Mouse (Mus musculus): ENCODE measurements at regions not wholly inside any gene's neighbourhood (a gene's known extent, or its start where the extent isn't known, plus 50 kb on each side); places are given as distances from the start of the nearest gene placed in this dataset.

DNA sequence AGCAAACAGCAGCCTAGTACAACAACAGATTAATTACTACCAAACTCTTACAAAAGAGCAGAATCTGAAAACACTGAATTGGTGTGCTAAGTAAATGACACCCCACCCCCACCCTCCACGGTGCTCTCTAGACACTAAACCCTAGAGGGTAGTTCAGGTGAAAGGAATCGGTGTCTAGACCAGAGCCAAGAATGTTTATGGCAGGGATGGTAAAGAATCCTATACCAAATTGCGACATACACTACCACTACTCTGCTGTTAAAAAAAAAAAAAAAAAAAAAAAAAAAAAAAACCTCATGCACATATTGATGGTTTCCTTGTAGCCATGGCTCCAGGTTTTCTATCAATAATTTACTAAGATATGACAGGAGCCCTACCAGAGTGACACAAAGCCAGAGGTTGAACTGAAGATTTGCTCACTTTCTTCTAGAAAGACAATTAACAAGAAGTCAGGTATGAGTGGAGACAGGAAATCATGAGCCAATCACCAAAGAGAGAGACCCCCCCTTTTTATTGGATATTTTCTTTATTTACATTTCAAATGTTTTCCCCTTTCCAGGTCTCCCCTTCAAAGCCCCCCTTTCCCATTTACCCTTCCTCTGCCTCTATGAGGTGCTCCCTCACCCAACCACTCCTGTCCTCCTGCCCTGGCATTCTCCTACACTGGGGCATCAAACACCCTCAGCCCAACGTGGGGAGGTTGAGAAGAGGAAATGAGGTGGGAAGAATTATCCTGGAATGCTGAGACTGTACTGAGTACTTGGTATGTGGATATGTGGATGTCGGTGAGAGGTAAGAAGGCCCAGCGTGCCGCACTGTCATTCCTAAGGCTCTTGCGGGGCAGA lies 87.6 kb upstream of the Cerkl start:
- intact Hi-C loops (cut with DNase I) = no loop called here
- DNase-seq (ENCODE audit: extremely low spot score in 1 of 2, low spot score in 2 of 2) = no peak

DNA sequence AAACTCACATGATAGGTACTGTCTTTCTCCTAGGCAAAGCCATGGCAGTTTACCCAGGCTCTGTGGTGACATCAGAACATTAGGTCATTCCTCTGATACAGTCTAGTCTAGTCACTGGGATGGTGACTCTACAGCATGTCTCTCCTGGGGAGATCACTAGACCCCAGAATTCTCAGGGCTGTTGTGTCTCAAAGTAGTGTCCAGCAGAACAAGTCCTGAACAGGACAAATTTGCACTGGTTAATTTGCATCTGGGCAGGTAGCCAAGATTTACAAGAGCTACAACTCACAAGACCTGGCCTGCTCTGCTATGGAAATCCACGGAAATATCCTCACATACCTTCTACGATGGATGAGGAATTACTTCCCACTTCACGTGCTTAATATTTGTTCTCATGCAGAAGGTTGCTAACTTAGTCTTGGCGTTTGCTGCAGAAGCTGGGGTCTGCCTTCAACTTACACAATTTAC lies 88.2 kb upstream of the Cerkl start:
- intact Hi-C loops (cut with DNase I) = no loop called here
- DNase-seq (ENCODE audit: extremely low spot score in 1 of 2, low spot score in 2 of 2) = no peak

DNA sequence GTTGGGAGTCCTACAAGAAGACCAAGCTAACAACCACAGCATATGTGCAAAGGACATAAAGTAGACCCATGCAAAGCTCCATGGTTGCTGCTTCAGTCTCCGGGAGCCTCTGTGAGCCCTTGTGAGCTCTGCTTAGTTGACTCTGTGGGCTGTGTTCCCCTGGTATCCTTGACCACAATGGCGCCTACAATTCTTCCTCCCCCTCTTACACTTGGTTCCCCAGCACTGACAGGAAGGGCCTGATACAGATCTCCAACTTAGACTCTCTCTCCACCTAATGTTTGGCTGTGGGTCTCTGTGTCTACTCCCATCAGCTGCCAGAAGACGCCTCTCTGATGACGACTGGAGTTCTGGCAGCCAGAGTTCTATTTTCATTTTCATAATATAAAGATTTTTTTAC lies 88.9 kb upstream of the Itprid2 start:
- intact Hi-C loops (cut with DNase I) = no loop called here
- no peak for DNase-seq (ENCODE audit: extremely low spot score in 1 of 2, low spot score in 2 of 2)

DNA sequence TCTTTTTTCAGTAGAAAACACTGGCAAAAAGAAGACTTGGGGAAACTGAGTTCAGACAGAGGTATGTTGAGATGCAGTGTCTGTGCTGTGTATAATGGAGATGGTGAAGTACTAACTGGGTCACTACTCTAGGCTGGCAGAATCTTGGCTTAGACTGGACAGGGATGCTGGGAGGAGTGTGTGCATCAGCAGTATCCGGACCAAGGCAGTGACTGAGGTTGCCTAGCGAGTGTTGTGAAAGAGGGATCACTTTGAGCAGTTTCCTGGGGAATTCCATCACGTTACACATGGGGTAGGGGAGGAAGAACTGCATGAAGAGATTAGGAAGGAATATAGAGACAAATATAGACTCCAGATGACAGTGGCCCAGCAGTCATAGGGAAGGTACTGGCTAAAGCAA lies 87.9 kb upstream of the Itprid2 start:
- intact Hi-C loops (cut with DNase I) = no loop called here
- no peak for DNase-seq (ENCODE audit: extremely low spot score in 1 of 2, low spot score in 2 of 2)

DNA sequence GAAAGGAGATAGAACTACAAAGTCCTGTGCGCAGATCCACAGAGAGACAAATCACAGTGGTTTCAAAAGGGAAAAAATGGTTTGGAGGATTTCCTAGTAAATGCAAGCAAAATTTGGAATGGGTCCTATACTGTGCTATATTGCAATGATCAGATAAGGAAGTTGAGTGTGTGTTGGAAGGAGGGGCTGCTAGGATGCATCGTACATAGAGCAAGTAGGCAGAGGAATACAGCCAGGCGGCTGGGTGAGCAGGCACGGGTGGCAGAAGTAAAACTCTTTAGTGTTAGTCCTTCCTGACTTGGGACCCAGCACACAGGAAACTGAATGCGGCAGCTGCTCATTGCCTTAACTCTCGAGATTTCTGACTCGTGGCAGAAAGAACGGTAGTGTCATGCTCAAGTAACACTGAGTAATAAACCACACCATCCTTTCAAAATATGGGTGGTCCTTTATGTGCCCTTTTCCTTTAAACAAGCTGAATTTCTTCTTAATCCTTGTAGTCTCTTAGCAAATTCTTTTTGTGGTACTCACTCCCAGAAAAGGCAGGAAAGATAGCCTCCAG lies 87.0 kb upstream of the Itprid2 start:
- no peak for DNase-seq (ENCODE audit: extremely low spot score in 1 of 2, low spot score in 2 of 2)
- intact Hi-C loops (cut with DNase I) = no loop called here

DNA sequence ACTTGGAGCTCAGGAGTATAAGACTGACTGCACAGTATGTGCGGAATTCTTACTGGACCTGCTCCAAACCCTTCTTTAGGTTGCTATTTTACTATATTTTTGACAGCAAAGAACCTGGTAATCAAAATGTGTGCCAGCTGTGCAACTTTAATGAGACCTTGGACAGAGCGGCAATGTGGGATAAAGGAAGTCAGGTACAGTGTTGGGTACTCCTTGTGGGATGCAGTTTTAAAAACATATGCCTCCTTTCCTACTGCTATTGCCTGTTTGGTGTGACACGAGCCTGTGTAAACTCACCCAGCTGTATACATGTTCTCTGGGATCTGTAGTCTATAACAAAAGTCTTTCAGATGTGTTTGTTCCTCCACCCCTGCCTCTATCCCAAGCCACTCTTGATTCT lies 85.4 kb upstream of the Itprid2 start:
- intact Hi-C loops (cut with DNase I) = no loop called here
- DNase-seq (ENCODE audit: extremely low spot score in 1 of 2, low spot score in 2 of 2) = no peak

DNA sequence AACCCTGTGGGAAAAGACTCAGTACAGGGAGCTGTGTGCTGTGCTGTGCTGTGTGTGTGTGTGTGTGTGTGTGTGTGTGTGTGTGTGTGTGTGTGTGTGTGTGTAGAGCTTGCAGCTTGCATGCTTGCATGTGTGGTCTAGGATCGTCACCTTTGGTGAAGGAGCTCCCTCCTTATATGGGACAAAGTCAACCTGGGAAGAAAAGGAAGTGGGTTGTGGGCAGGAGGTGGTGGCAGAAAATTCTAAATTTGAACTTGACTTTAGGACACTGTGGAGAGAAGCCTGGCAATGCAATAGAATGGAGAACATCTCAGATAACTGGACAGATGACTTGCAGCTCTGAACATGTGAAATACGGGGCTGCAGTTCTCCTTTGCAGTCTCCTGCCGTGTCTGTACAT lies 84.7 kb upstream of the Itprid2 start:
- no peak for DNase-seq (ENCODE audit: extremely low spot score in 1 of 2, low spot score in 2 of 2)
- intact Hi-C loops (cut with DNase I) = no loop called here

DNA sequence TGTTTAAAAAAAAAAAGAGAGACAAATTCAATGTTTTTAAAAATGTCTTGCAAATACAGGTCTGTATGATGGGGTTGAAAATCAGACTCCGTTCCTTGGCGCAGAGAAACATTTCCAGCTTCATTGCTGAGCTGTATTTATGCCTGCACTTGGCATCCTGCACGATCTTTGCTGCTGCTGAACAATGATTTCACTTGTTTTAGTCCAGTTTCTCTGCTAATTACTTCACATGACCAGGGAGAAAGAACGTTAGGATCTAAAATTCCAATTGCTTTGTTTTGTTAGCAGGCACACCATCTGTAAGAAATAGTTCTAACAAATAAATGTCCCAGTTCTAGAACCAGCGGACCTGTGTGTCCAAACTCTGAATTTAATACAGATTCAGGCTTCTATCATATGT lies 82.7 kb upstream of the Itprid2 start:
- intact Hi-C loops (cut with DNase I) = no loop called here
- DNase-seq (ENCODE audit: extremely low spot score in 1 of 2, low spot score in 2 of 2) = no peak

DNA sequence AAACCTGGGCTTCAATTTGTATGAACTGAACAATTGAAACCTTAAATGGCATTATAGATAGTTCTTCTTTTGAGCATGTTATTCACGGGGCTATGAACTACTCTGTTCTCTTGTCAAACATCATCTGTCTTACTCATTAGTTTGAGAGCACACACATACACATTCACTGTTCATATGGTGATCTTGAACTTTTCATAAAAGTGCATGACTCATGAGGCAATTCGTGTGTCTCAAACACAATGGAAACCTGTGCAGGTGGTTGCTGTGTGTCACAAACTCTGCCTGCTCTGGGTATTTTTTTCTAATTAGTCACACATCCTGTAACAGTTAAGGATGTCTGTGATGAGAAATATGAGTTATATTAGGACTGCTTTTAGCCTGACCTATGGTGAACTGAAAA lies 79.8 kb upstream of the Itprid2 start:
- intact Hi-C loops (cut with DNase I) = no loop called here
- DNase-seq (ENCODE audit: extremely low spot score in 1 of 2, low spot score in 2 of 2) = no peak

DNA sequence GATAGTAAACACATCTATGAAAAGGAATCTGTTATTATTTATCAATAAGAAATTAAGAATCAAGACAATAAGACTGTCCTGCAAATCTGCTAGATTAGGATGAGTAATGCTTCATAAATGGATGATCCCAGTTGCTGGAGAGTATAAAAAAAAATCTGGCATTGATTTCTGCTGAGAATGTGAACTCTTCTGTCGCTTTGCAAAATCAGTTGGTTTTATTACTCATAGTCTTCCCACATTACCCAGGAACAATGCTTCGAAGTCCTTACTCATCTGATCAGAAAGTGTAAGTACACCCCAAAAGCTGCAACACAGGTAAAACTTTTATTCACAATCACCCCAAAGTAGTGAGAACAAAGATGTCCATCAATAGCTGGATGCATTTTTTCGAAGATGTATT lies 77.8 kb upstream of the Itprid2 start:
- no peak for DNase-seq (ENCODE audit: extremely low spot score in 1 of 2, low spot score in 2 of 2)
- intact Hi-C loops (cut with DNase I) = no loop called here

DNA sequence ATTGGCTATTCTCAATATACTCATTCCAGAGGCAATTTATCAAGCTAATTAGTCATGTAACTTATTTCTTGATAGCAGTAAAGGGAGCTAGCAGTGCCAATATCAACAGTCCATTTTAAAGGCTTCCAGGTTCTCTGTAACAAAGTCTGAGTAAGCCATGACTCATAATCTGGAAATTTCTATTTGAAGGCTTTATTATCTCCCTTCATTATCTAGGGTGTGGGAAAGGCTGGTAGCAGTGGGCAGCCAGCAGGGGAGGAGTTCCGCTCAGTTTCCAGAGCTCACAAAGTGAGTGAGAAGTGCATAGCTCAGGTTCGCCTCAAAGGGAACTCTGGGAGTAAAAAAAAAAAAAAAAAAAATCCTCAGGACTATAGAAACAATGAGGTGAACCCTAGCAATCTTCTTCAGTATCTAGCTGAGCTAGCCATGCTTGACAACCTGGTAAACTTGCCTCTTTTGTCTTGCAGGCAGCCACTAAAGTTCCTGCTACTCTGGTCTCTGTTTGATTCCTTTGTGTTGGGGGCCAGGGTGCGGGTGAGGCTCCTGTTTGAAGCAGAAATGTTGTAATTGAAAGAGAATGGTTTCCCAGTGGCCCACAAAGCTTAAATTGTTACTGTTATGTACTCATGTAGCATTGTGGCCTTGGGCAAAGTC lies 68.7 kb upstream of the Itprid2 start:
- intact Hi-C loops (cut with DNase I) = no loop called here
- DNase-seq (ENCODE audit: extremely low spot score in 1 of 2, low spot score in 2 of 2) = no peak

DNA sequence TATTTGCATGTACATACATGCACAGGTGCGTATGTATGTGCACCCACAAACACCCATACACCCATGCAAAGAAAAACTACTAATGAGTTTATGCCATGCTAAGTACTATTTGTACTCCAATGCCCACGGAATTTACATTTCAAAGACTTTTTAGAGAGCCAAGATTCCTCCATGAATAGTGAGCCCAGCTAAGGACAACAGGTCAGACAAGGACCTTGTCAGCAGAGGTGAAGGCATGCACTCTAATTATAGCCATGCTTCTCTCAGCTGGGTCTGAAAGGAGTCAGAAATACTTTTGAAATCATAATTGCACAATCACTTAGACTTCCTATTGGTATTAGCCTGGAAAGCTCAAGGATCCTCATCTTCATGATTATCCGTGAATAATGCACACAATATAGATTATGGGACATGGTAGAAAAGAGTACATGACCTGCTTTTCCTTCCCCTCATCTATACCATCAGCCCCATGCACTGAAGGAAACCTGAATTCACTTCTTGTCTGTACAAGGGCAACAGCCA lies 67.7 kb upstream of the Itprid2 start:
- no peak for DNase-seq (ENCODE audit: extremely low spot score in 1 of 2, low spot score in 2 of 2)
- intact Hi-C loops (cut with DNase I) = no loop called here

DNA sequence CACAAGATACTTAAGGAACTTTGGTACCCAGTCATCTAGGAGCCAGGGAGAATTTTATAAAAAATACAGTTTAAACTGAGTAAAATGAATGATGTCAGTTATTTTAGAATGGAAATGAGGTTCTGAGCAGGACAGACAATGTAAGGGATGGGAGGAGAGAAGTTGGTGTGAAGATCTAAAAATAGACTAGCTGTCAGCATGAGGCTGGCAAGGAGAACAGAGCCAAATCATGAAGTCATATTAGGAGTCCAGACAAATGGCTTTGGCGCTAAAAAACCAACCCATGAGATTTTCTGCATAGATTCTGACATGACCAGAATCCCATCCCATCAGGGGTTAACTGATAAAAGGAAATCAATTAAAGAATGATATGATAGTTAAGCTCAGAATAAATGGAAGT lies 65.5 kb upstream of the Itprid2 start:
- no peak for DNase-seq (ENCODE audit: extremely low spot score in 1 of 2, low spot score in 2 of 2)
- intact Hi-C loops (cut with DNase I) = no loop called here

DNA sequence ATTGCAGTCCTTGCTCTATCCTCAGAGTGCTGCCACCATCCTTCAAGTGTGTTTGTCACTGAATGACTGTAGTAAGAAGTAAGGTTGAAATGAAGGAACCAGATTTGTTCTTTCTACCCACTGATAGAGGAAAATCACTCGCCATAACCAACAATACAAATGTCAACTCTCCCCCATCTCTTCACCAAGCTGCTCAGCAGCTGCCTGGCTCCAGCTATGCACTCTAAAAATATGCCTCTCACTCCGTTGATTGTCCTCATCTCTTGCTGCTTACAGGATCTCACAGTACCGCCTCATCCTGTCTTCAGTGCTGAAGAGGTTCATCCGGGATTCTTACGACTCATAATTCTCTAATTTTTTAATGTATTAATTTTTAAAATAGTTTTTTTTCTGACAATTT lies 63.2 kb upstream of the Itprid2 start:
- DNase-seq (ENCODE audit: extremely low spot score in 1 of 2, low spot score in 2 of 2) = no peak
- intact Hi-C loops (cut with DNase I) = no loop called here

DNA sequence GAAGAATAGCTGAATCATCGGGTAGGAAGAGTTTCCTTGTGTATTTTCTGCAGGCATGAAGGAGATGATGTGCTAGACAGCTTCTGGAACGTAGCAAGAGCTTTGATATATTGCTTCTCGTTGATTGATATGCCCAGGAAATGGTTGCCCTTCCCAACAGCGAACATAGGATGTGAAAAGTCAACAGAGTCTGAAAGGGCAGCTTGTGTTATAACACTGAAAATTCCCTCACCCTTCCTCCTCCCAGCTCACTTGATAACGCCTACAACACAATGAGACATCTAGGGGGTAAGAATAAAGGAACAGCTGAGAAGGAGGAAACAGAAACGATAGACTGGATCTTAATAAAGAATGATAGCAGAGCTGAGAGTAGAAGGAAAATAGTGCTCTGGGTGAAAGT lies 60.1 kb upstream of the Itprid2 start:
- DNase-seq (ENCODE audit: extremely low spot score in 1 of 2, low spot score in 2 of 2) = no peak

DNA sequence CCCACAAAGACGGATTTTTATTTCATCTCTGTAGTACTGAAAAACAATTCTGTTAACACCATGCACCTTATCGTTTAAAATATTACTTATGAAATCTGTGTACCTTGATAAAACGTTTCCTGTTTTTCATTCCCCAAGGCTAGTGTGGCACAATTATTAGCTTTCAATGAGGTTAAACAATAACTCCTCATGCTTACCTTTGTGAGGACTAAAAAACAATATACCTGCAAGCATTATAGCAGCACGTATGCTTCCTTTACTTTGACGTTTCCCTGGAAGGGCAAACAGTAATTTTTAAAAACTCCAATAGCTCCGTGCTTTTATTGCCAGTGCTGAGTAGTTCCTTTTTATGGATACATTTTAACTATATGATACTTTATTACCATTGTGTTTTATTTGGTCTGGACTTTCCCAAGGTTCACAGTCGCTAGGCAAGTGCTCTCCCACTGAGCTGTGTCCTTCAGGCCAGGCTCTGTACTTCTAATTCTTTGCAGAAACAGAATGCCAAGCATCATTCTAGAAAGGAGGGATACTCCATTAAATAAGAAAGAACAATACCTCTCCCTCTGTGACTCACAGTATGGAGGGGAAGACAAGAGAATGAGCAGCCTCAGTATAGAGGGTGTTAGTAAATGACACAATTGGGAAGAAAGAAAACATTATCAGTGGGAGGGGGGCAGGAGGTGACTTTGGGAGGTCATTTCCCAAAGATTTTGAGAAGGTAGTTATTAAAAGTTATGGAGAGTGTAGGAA lies 50.0 kb upstream of the Itprid2 start:
- no peak for DNase-seq (ENCODE audit: extremely low spot score in 1 of 2, low spot score in 2 of 2)
- intact Hi-C loops (cut with DNase I) = no loop called here

More for the DNA sequence above, 60.1 kb upstream of the Itprid2 start:
- intact Hi-C loops (cut with DNase I) = no loop called here

All from left cerebral cortex, postnatal 10 days (tissue).